Mouse (Mus musculus) gastrocnemius, postnatal 10 days (tissue): ENCODE data around the gene 2410141K09Rik. TPM values are rescaled to one million over a fixed set of nuclear protein-coding genes. Genes with fewer than 3 reads are reported as not detected.
"Not testable (repeated sequence)": the region's sequence is repeated elsewhere in the genome, so short reads cannot be mapped to it uniquely, and the experiment has no call there.

ENCODE experiments used
- DNase-seq: peaks from one replicate; pipeline ENCODE4 v3.0.0; 2021; ENCODE audit warnings: mixed read lengths
- long read RNA-seq, 2 experiments: library from polyadenylated mRNA; stranded (forward); transcript quantifications; one replicate each; pipeline ENCODE4 v2.0.0; 2021
- total RNA-seq, 2 experiments: library from RNA; stranded (reverse); gene quantifications; 2 replicates each; pipeline ENCODE4 v1.2.3; 2021

Gene 2410141K09Rik
- not detected for total RNA-seq
- long read RNA-seq, experiment 1 = 0 reads
- long read RNA-seq, experiment 2 = 0 reads

GRCm38 (mm10) chr13:66441018-66441417 lies at the start of gene 2410141K09Rik:
Gene 2410141K09Rik (minus strand): TSS chr13:66441118.
- DNase-seq = not testable (repeated sequence)

GRCm38 (mm10) chr13:66426858-66427257 lies 14.1 kb downstream of the 2410141K09Rik start:
- DNase-seq = not testable (repeated sequence)

GRCm38 (mm10) chr13:66414962-66415361 lies 26.0 kb downstream of the 2410141K09Rik start:
- DNase-seq = not testable (repeated sequence)

Other genes with a start within 250 kb of the 2410141K09Rik start
- not detected for gene Gm10772, start 213.5 kb downstream of the 2410141K09Rik start, total RNA-seq